Comparison of ENCODE assay signal across 14 mouse cellular contexts in the genomic region with DNA sequence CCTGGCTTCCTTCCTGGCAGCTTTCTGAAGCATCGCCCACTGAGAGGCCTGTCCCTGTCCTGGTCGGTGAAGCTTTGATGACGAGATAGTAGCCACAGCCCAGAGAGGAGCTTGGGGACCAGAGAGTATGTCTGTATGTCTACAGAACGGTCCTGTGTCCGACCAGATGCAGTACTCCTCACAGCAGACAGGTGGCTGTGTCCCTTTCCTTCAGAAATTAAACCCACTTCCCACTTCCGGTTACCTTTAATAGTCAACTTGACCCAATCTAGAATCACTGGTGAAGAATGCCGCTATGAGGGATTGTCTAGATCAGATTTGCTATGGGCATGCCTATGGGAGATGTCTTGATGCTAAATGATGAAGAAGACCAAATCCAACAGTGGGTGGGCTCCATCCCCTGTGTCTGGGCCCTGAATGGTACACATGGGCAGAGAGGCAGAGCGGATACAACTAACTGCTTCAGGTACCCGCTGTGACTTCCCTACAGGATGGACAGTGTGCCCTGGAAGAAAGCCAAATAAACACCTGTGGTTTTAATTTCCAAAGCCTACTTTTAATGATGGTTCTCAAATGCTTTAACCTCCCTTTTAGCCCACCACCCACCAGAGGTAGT. TPM values are rescaled to one million over a fixed set of nuclear protein-coding genes. Genes with fewer than 3 reads are reported as not detected.
DNase-seq lines count a peak whose midpoint lies in the region; ATAC-seq and TF ChIP-seq lines count a peak whose summit lies in the region.
"Had no signal": no experiment of that assay in that cellular context is flagged by ENCODE, and none has a peak within 500 bp of the region (broad histone marks: within the 10 kb centered on the region; RNA-seq: fewer than 3 reads in every experiment).

No protein-coding gene starts in this region.

- H3K4me3 ChIP-seq in heart, adult 2 months: no peak overlapping the region
- H3K4me3 ChIP-seq in heart, embryonic 11.5 days (ENCODE audit: low read depth, low read length): no peak overlapping the region
- H3K4me3 ChIP-seq in lung, embryonic 14.5 days (ENCODE audit: low read depth, low read length): no peak overlapping the region
- H3K4me3 ChIP-seq: forebrain, embryonic 10.5 days; heart, embryonic 15.5 days; lung, embryonic 15.5 days; midbrain, embryonic 12.5 days; neural tube, embryonic 13.5 days had no signal

- no peaks in the 10 kb centered on the region for H3K9me3 ChIP-seq in heart, embryonic 11.5 days (replicated peaks; ENCODE audit: control insufficient read depth, low read length)
- no peaks in the 10 kb centered on the region for H3K9me3 ChIP-seq in lung, embryonic 14.5 days (ENCODE audit: low read depth, low read length)
- H3K9me3 ChIP-seq: forebrain, embryonic 10.5 days; heart, embryonic 15.5 days; lung, embryonic 15.5 days; midbrain, embryonic 12.5 days; neural tube, embryonic 13.5 days had no signal

- no peak for DNase-seq in heart, adult 2 months
- DNase-seq in lung, embryonic 14.5 days: no peak
- no peak for DNase-seq in lung, postnatal 14 days
- peak; percentile 64 for DNase-seq in R1 (ENCODE audit: low read depth, low spot score)
- DNase-seq in heart, adult 8-10 months (ENCODE audit: low spot score): no peak

- intact Hi-C loops in heart, adult 2 months (cut with DNase I): loop anchor here (2.0 to 5.0 kb wide), 4 partner anchors 55 to 312 kb away; no protein-coding TSS in a partner anchor

- no peak overlapping the region for H3K27ac ChIP-seq in heart, adult 2 months
- H3K27ac ChIP-seq in heart, embryonic 11.5 days (ENCODE audit: low read depth, low read length): no peak overlapping the region
- no peak overlapping the region for H3K27ac ChIP-seq in lung, embryonic 14.5 days (ENCODE audit: low read depth)
- H3K27ac ChIP-seq: forebrain, embryonic 10.5 days; heart, embryonic 15.5 days; hindbrain, embryonic 14.5 days; lung, embryonic 15.5 days; midbrain, embryonic 12.5 days; neural tube, embryonic 13.5 days had no signal

- 46% methylated on average over 9 of the region's 9 CpGs for WGBS in heart, adult 2 months
- 58% methylated on average over 9 of the region's 9 CpGs for WGBS in heart, embryonic 11.5 days (ENCODE audit: insufficient replicate concordance)
- 62% methylated on average over 9 of the region's 9 CpGs for WGBS in lung, embryonic 14.5 days

- H3K4me2 ChIP-seq in heart, embryonic 11.5 days: no peak overlapping the region
- H3K4me2 ChIP-seq in lung, embryonic 14.5 days: no peak overlapping the region
- H3K4me2 ChIP-seq: heart, embryonic 15.5 days; hindbrain, embryonic 14.5 days; lung, embryonic 15.5 days; midbrain, embryonic 12.5 days; neural tube, embryonic 13.5 days had no signal

- ATAC-seq in heart, embryonic 11.5 days (replicated peaks; ENCODE audit: insufficient number of reproducible peaks, low FRiP score, low TSS enrichment): no peak
- no peak for ATAC-seq in lung, embryonic 14.5 days (ENCODE audit: insufficient read depth)
- ATAC-seq in megakaryocyte progenitor cell, adult 5-6 weeks (replicated peaks; ENCODE audit: poor library complexity): 0 out of 2 replicates have a peak, but pooled peaks have one; percentile 36
- ATAC-seq: activated CD4-positive, CD25-positive, alpha-beta regulatory T cell, adult 4 months had no signal

- H3K9ac ChIP-seq in heart, adult 2 months (ENCODE audit: low read depth, low read length): no peak overlapping the region
- H3K9ac ChIP-seq in heart, embryonic 11.5 days (ENCODE audit: low read depth, low read length): no peak overlapping the region
- no peak overlapping the region for H3K9ac ChIP-seq in lung, embryonic 14.5 days
- H3K9ac ChIP-seq: heart, embryonic 15.5 days; hindbrain, embryonic 14.5 days; lung, embryonic 15.5 days; midbrain, embryonic 12.5 days; neural tube, embryonic 13.5 days had no signal

- TF ChIP-seq EP300 in heart, adult 2 months (IDR thresholded peaks at IDR 0.05; ENCODE audit: insufficient read depth, low read depth, low read length): no peak

- no peaks in the 10 kb centered on the region for H3K27me3 ChIP-seq in heart, adult 2 months (ENCODE audit: control insufficient read depth, insufficient read depth, low read length)
- no peaks in the 10 kb centered on the region; the same call in 1 of the 2 replicates for H3K27me3 ChIP-seq in heart, embryonic 11.5 days (ENCODE audit: control insufficient read depth, insufficient read depth, low read length)
- H3K27me3 ChIP-seq in lung, embryonic 14.5 days (ENCODE audit: insufficient read depth, low read length): no peaks in the 10 kb centered on the region
- H3K27me3 ChIP-seq: lung, embryonic 15.5 days; midbrain, embryonic 12.5 days; neural tube, embryonic 13.5 days had no signal

- no peak for TF ChIP-seq POLR2A in heart, adult 2 months (IDR thresholded peaks at IDR 0.05; ENCODE audit: insufficient read depth, low read depth, low read length)

- H3K36me3 ChIP-seq in heart, adult 2 months (ENCODE audit: control insufficient read depth, insufficient read depth, low read length): no peaks in the 10 kb centered on the region
- no peaks in the 10 kb centered on the region for H3K36me3 ChIP-seq in heart, embryonic 11.5 days (ENCODE audit: control insufficient read depth, insufficient read depth, low read length)
- H3K36me3 ChIP-seq in lung, embryonic 14.5 days (ENCODE audit: insufficient read depth): no peaks in the 10 kb centered on the region
- H3K36me3 ChIP-seq: heart, embryonic 15.5 days; lung, embryonic 15.5 days had no signal

- no peaks in the 10 kb centered on the region for H3K79me2 ChIP-seq in heart, adult 2 months (replicated peaks; ENCODE audit: control insufficient read depth, insufficient read depth, low read length)

- peak; percentile 67 for TF ChIP-seq CTCF in heart, adult 2 months (IDR thresholded peaks at IDR 0.05)
- TF ChIP-seq CTCF in lung, embryonic 14.5 days (IDR thresholded peaks at IDR 0.05; ENCODE audit: low read depth): peak; percentile 58

- peaks cover 6% of the 10 kb centered on the region for H3K4me1 ChIP-seq in heart, adult 2 months (ENCODE audit: control insufficient read depth, insufficient read depth, low read length)
- H3K4me1 ChIP-seq in heart, embryonic 11.5 days (ENCODE audit: control insufficient read depth, insufficient read depth, low read length): peaks cover 3% of the 10 kb centered on the region; the same call in 1 of the 2 replicates
- peaks cover 5% of the 10 kb centered on the region; the same call in 1 of the 2 replicates for H3K4me1 ChIP-seq in lung, embryonic 14.5 days (ENCODE audit: insufficient read depth)

RNA-seq across cellular contexts. Expression of a gene that starts 22.0 kb away (rescaled TPM):
- total RNA-seq in heart, adult 2 months (2021): 100 to 1,000 TPM in 1 of 2 experiments, 10 to 100 TPM in 1; 58.4 to 104 TPM
- 30.3 and 40.2 TPM in 2 replicates for polyA plus RNA-seq in heart, adult 2 months (2012; rRNA removed)
- 8.8 and 11.3 TPM in 2 replicates for polyA plus RNA-seq in heart, embryonic 11.5 days (2014; fragmentation: Nextera tagmentation; extraction: Ambion mirVana)
- 11.6 and 13.4 TPM in 2 replicates for polyA plus RNA-seq in lung, embryonic 14.5 days (2014; fragmentation: Nextera tagmentation; extraction: Ambion mirVana)
- total RNA-seq in megakaryocyte progenitor cell, adult 5-6 weeks (2015): 7.6 and 8.8 TPM in 2 replicates
- total RNA-seq in megakaryocyte progenitor cell, adult 5-6 weeks (2017): 19.9 and 20.2 TPM in 2 replicates
- total RNA-seq in heart, adult 8-10 months (2022): 10 to 100 TPM; 55.6 to 85.0 (median 65.1) TPM
